Mouse (Mus musculus) forebrain, embryonic 14.5 days (tissue): ENCODE results near the gene Cib4. TPM values are rescaled to one million over a fixed set of nuclear protein-coding genes. Genes with fewer than 3 reads are reported as not detected.

ENCODE experiments used
- ATAC-seq: fragments of 200-750 bp; cut with Nextera tagmentation; 2 replicates; pipeline ENCODE4 v1.8.0; 2017; ENCODE audit warnings: mild to moderate bottlenecking, moderate library complexity
- DNase-seq: peaks from one replicate; pipeline ENCODE4 v3.0.0-alpha.2; 2015; ENCODE audit warnings: low spot score
- H3K27ac ChIP-seq: fragments of 300-500 bp; sonication (generic); 2 replicates; pipeline ENCODE4 v1.5.1; 2014; ENCODE audit warnings: low read depth, mild to moderate bottlenecking, control low read depth, low read length, moderate library complexity
- H3K27me3 ChIP-seq: fragments of 300-500 bp; sonication (generic); replicated peaks from 2 replicates; pipeline ENCODE4 v1.6.1; 2014; ENCODE audit warnings: low read length, control low read depth, mixed read lengths; ENCODE audit not compliant: control insufficient read depth, insufficient read depth
- H3K36me3 ChIP-seq: fragments of 300-500 bp; sonication (generic); 2 replicates; pipeline ENCODE4 v1.6.1; 2014; ENCODE audit warnings: low read length, control low read depth; ENCODE audit not compliant: control insufficient read depth, insufficient read depth
- H3K4me1 ChIP-seq: fragments of 300-500 bp; sonication (generic); 2 replicates; pipeline ENCODE4 v1.6.1; 2014; ENCODE audit warnings: antibody characterized with exemption, low read length, control low read depth; ENCODE audit not compliant: control insufficient read depth, insufficient read depth
- H3K4me2 ChIP-seq: fragments of 300-500 bp; sonication (generic); 2 replicates; pipeline ENCODE4 v1.6.1; 2014; ENCODE audit warnings: mild to moderate bottlenecking, control low read depth, low read length
- H3K4me3 ChIP-seq: fragments of 300-500 bp; sonication (generic); 2 replicates; pipeline ENCODE4 v1.5.1; 2014; ENCODE audit warnings: low read depth, low read length, control low read depth
- H3K9ac ChIP-seq: fragments of 300-500 bp; sonication (generic); 2 replicates; pipeline ENCODE4 v1.6.1; 2014; ENCODE audit warnings: mild to moderate bottlenecking, low read length, control low read depth, moderate library complexity
- H3K9me3 ChIP-seq: fragments of 300-500 bp; sonication (generic); replicated peaks from 2 replicates; pipeline ENCODE4 v1.6.1; 2016; ENCODE audit warnings: low read length, control low read depth, mixed read lengths; ENCODE audit not compliant: control insufficient read depth
- WGBS: fragments of 180-500 bp; shearing (Covaris S2); extraction: QIAGEN DNeasy Blood & Tissue Kit; methylation state at CpG from one replicate; pipeline ENCODE4 v1.1.7; 2014; 5-methylcytosine and 5-hydroxymethylcytosine counted together
- polyA plus RNA-seq: library from polyadenylated mRNA; unstranded; fragments of >200 nt; fragmentation: Nextera tagmentation; extraction: Ambion mirVana; gene quantifications from 2 replicates; pipeline ENCODE4 v1.2.1, GENCODE M21; 2014

Gene Cib4
- polyA plus RNA-seq, 1 experiment from 2014 or later: not detected

- Histone ChIP-seq H3K9ac (no peak overlapping the region), H3K4me3 (no peak overlapping the region), H3K4me1 (no peaks in the 10 kb centered on the region), H3K36me3 (no peaks in the 10 kb centered on the region), H3K27me3 (no peaks in the 10 kb centered on the region), H3K4me2 (no peak overlapping the region), H3K9me3 (no peaks in the 10 kb centered on the region), H3K27ac (no peak overlapping the region)
- ATAC-seq (no peak), DNase-seq (no peak)
- 85% methylated on average over 6 of the region's 6 CpGs for WGBS
Observed at GRCm38 (mm10) chr5:30485136-30485535, 60.5 kb downstream of the Cib4 start.

GRCm38 (mm10) chr5:30484591-30484990 lies 61.0 kb downstream of the Cib4 start:
- H3K9me3 ChIP-seq: no peaks in the 10 kb centered on the region
- ATAC-seq: no peak
- no peaks in the 10 kb centered on the region for H3K4me1 ChIP-seq
- H3K9ac ChIP-seq: no peak overlapping the region
- WGBS: 81% methylated on average over 5 of the region's 5 CpGs
- H3K27me3 ChIP-seq: no peaks in the 10 kb centered on the region
- no peak for DNase-seq
- H3K4me2 ChIP-seq: no peak overlapping the region
- H3K4me3 ChIP-seq: no peak overlapping the region
- H3K27ac ChIP-seq: no peak overlapping the region
- H3K36me3 ChIP-seq: no peaks in the 10 kb centered on the region

- no peak overlapping the region for H3K4me3 ChIP-seq
- no peak overlapping the region for H3K27ac ChIP-seq
- H3K4me2 ChIP-seq: no peak overlapping the region
- no peaks in the 10 kb centered on the region for H3K27me3 ChIP-seq
- H3K36me3 ChIP-seq: no peaks in the 10 kb centered on the region
- H3K4me1 ChIP-seq: no peaks in the 10 kb centered on the region
- H3K9ac ChIP-seq: no peak overlapping the region
- no peak for DNase-seq
- 79% methylated on average over 8 of the region's 8 CpGs for WGBS
- H3K9me3 ChIP-seq: no peaks in the 10 kb centered on the region
- no peak for ATAC-seq
Observed at GRCm38 (mm10) chr5:30483533-30483932, 62.1 kb downstream of the Cib4 start.

GRCm38 (mm10) chr5:30482319-30482718 lies 63.3 kb downstream of the Cib4 start:
- Histone ChIP-seq H3K4me3 (no peak overlapping the region), H3K9ac (no peak overlapping the region), H3K4me2 (no peak overlapping the region), H3K27ac (no peak overlapping the region), H3K27me3 (no peaks in the 10 kb centered on the region), H3K36me3 (no peaks in the 10 kb centered on the region), H3K4me1 (no peaks in the 10 kb centered on the region), H3K9me3 (no peaks in the 10 kb centered on the region)
- 26% methylated on average over 4 of the region's 5 CpGs for WGBS
- ATAC-seq: peak; percentile 32; the same call in 1 of the 2 replicates
- DNase-seq: peak; percentile 69

- DNase-seq (peak; percentile 57), ATAC-seq (no peak)
- Histone ChIP-seq H3K9me3 (no peaks in the 10 kb centered on the region), H3K36me3 (no peaks in the 10 kb centered on the region), H3K9ac (no peak overlapping the region), H3K4me3 (no peak overlapping the region), H3K4me2 (no peak overlapping the region), H3K27ac (no peak overlapping the region), H3K4me1 (no peaks in the 10 kb centered on the region), H3K27me3 (no peaks in the 10 kb centered on the region)
- WGBS: 41% methylated on average over 10 of the region's 10 CpGs
Observed at GRCm38 (mm10) chr5:30476534-30476933, 69.1 kb downstream of the Cib4 start.

GRCm38 (mm10) chr5:30472148-30472547 lies 73.5 kb downstream of the Cib4 start:
- Histone ChIP-seq H3K4me1 (no peaks in the 10 kb centered on the region), H3K9ac (no peak overlapping the region), H3K27ac (no peak overlapping the region), H3K36me3 (no peaks in the 10 kb centered on the region), H3K9me3 (no peaks in the 10 kb centered on the region), H3K27me3 (no peaks in the 10 kb centered on the region), H3K4me2 (no peak overlapping the region), H3K4me3 (no peak overlapping the region)
- no peak for DNase-seq
- ATAC-seq: no peak
- WGBS: 82% methylated on average over 5 of the region's 5 CpGs

GRCm38 (mm10) chr5:30470454-30470853 lies 75.2 kb downstream of the Cib4 start:
- DNase-seq (no peak), ATAC-seq (no peak)
- Histone ChIP-seq H3K9ac (no peak overlapping the region), H3K36me3 (no peaks in the 10 kb centered on the region), H3K4me3 (no peak overlapping the region), H3K27ac (no peak overlapping the region), H3K4me2 (no peak overlapping the region), H3K9me3 (no peaks in the 10 kb centered on the region), H3K4me1 (peaks cover 5% of the 10 kb centered on the region; the same call in 1 of the 2 replicates), H3K27me3 (no peaks in the 10 kb centered on the region)
- WGBS: 58% methylated on average over 6 of the region's 6 CpGs

GRCm38 (mm10) chr5:30466315-30466714 lies 79.3 kb downstream of the Cib4 start:
- peak overlapping the region; percentile 22 for H3K4me3 ChIP-seq
- peak; percentile 57 for ATAC-seq
- no peak overlapping the region for H3K27ac ChIP-seq
- peaks cover 8% of the 10 kb centered on the region for H3K4me1 ChIP-seq
- peaks cover 8% of the 10 kb centered on the region; the same call in 1 of the 2 replicates for H3K27me3 ChIP-seq
- no peaks in the 10 kb centered on the region for H3K36me3 ChIP-seq
- no peaks in the 10 kb centered on the region for H3K9me3 ChIP-seq
- H3K9ac ChIP-seq: peak overlapping the region; percentile 37; the same call in 1 of the 2 replicates
- WGBS: 32% methylated on average over 9 of the region's 9 CpGs
- peak; percentile 39 for DNase-seq
- peak overlapping the region; percentile 54 for H3K4me2 ChIP-seq

GRCm38 (mm10) chr5:30465861-30466260 lies 79.8 kb downstream of the Cib4 start, which contains the start of gene 1700001C02Rik:
Gene 1700001C02Rik (plus strand): TSS chr5:30466047.
- DNase-seq (peak; percentile 34), ATAC-seq (peak; percentile 27)
- H3K4me3 ChIP-seq: peak within 1 kb of the TSS; percentile 22
- H3K27me3 ChIP-seq: peaks cover 8% of the 10 kb centered on the region; the same call in 1 of the 2 replicates
- peak within 1 kb of the TSS; percentile 37; the same call in 1 of the 2 replicates for H3K9ac ChIP-seq
- H3K4me2 ChIP-seq: peak within 1 kb of the TSS; percentile 54
- no peaks in the 10 kb centered on the region for H3K36me3 ChIP-seq
- no peaks in the 10 kb centered on the region for H3K9me3 ChIP-seq
- 14% methylated on average over 21 of the region's 21 CpGs for WGBS
- H3K27ac ChIP-seq: no peak within 1 kb of the TSS
- H3K4me1 ChIP-seq: peaks cover 8% of the 10 kb centered on the region
